Mouse (Mus musculus) kidney, adult 2 months (tissue): ENCODE measurements at regions not wholly inside any gene's neighbourhood (a gene's known extent, or its start where the extent isn't known, plus 50 kb on each side); places are given as distances from the start of the nearest gene placed in this dataset.

ENCODE experiments used
- CTCF ChIP-seq: fragments of 200-500 bp; conservative IDR thresholded peaks from 2 replicates; pipeline ENCODE4 v1.5.1; 2011; ENCODE audit warnings: low read depth, mild to moderate bottlenecking, control low read depth, low read length, moderate library complexity, mixed read lengths; ENCODE audit not compliant: insufficient read depth, insufficient read length
- POLR2A ChIP-seq: fragments of 200-500 bp; IDR thresholded peaks from one replicate; pipeline ENCODE4 v1.6.1; 2011; ENCODE audit warnings: low read depth, low read length, control low read depth

- TF ChIP-seq CTCF (no peak), POLR2A (no peak)
These were observed 140.1 kb downstream of the Kcnk1 start for GRCm38 (mm10) chr8:126135100-126135499.
